Mouse (Mus musculus): ENCODE measurements at regions not wholly inside any gene's neighbourhood (a gene's known extent, or its start where the extent isn't known, plus 50 kb on each side); places are given as distances from the start of the nearest gene placed in this dataset.

- H3K36me3 ChIP-seq (ENCODE audit: control insufficient read depth, insufficient read depth, low read length), result no peaks in the 10 kb centered on the region
- no peaks in the 10 kb centered on the region for H3K27me3 ChIP-seq (ENCODE audit: control insufficient read depth, insufficient read depth, low read length)
- no peak overlapping the region for H3K4me3 ChIP-seq (ENCODE audit: low read depth, low read length)
- WGBS, result 63% methylated on average over 2 of the region's 2 CpGs
- no peak for TF ChIP-seq CTCF (IDR thresholded peaks at IDR 0.05; ENCODE audit: extremely low read depth, insufficient read length, insufficient replicate concordance, low read depth, low read length)
- TF ChIP-seq POLR2A (IDR thresholded peaks at IDR 0.05; ENCODE audit: low read depth, low read length), result no peak
- no peaks in the 10 kb centered on the region for H3K4me1 ChIP-seq (ENCODE audit: control insufficient read depth, insufficient read depth, insufficient read length, low read length)
- H3K27ac ChIP-seq (ENCODE audit: insufficient read depth, low read depth, low read length), result no peak overlapping the region
Observed at GRCm38 (mm10) chr7:40052255-40052654, 534.7 kb downstream of the Zfp619 start.

- Histone ChIP-seq H3K4me1 (ENCODE audit: control insufficient read depth, insufficient read depth, insufficient read length, low read length) (no peaks in the 10 kb centered on the region), H3K4me3 (ENCODE audit: low read depth, low read length) (no peak overlapping the region), H3K27ac (ENCODE audit: insufficient read depth, low read depth, low read length) (no peak overlapping the region), H3K36me3 (ENCODE audit: control insufficient read depth, insufficient read depth, low read length) (no peaks in the 10 kb centered on the region), H3K27me3 (ENCODE audit: control insufficient read depth, insufficient read depth, low read length) (no peaks in the 10 kb centered on the region)
- 43% methylated on average over 4 of the region's 4 CpGs for WGBS
- TF ChIP-seq POLR2A (IDR thresholded peaks at IDR 0.05; ENCODE audit: low read depth, low read length), result no peak
- TF ChIP-seq CTCF (IDR thresholded peaks at IDR 0.05; ENCODE audit: extremely low read depth, insufficient read length, insufficient replicate concordance, low read depth, low read length), result no peak
Observed at GRCm38 (mm10) chr7:40058836-40059235, 541.3 kb downstream of the Zfp619 start.

GRCm38 (mm10) chr7:40064631-40065030, 547.1 kb downstream of the Zfp619 start:
- no peak for TF ChIP-seq CTCF (IDR thresholded peaks at IDR 0.05; ENCODE audit: extremely low read depth, insufficient read length, insufficient replicate concordance, low read depth, low read length)
- TF ChIP-seq POLR2A (IDR thresholded peaks at IDR 0.05; ENCODE audit: low read depth, low read length), result no peak
- H3K36me3 ChIP-seq (ENCODE audit: control insufficient read depth, insufficient read depth, low read length), result no peaks in the 10 kb centered on the region
- no peaks in the 10 kb centered on the region for H3K4me1 ChIP-seq (ENCODE audit: control insufficient read depth, insufficient read depth, insufficient read length, low read length)
- H3K27ac ChIP-seq (ENCODE audit: insufficient read depth, low read depth, low read length), result no peak overlapping the region
- WGBS, result 44% methylated on average over 2 of the region's 2 CpGs
- H3K4me3 ChIP-seq (ENCODE audit: low read depth, low read length), result no peak overlapping the region
- no peaks in the 10 kb centered on the region for H3K27me3 ChIP-seq (ENCODE audit: control insufficient read depth, insufficient read depth, low read length)

GRCm38 (mm10) chr7:40065526-40065925, 548.0 kb downstream of the Zfp619 start:
- TF ChIP-seq CTCF (IDR thresholded peaks at IDR 0.05; ENCODE audit: extremely low read depth, insufficient read length, insufficient replicate concordance, low read depth, low read length) (no peak), POLR2A (IDR thresholded peaks at IDR 0.05; ENCODE audit: low read depth, low read length) (no peak)

GRCm38 (mm10) chr7:40067378-40067777, 549.8 kb downstream of the Zfp619 start:
- no peaks in the 10 kb centered on the region for H3K36me3 ChIP-seq (ENCODE audit: control insufficient read depth, insufficient read depth, low read length)
- H3K4me1 ChIP-seq (ENCODE audit: control insufficient read depth, insufficient read depth, insufficient read length, low read length), result no peaks in the 10 kb centered on the region
- TF ChIP-seq POLR2A (IDR thresholded peaks at IDR 0.05; ENCODE audit: low read depth, low read length), result no peak
- no peak for TF ChIP-seq CTCF (IDR thresholded peaks at IDR 0.05; ENCODE audit: extremely low read depth, insufficient read length, insufficient replicate concordance, low read depth, low read length)
- H3K27ac ChIP-seq (ENCODE audit: insufficient read depth, low read depth, low read length), result no peak overlapping the region
- H3K27me3 ChIP-seq (ENCODE audit: control insufficient read depth, insufficient read depth, low read length), result no peaks in the 10 kb centered on the region
- WGBS, result 36% methylated on average over 1 of the region's 1 CpGs
- H3K4me3 ChIP-seq (ENCODE audit: low read depth, low read length), result no peak overlapping the region

More at GRCm38 (mm10) chr7:40065526-40065925, 548.0 kb downstream of the Zfp619 start:
- Histone ChIP-seq H3K27me3 (ENCODE audit: control insufficient read depth, insufficient read depth, low read length) (no peaks in the 10 kb centered on the region), H3K4me3 (ENCODE audit: low read depth, low read length) (no peak overlapping the region), H3K27ac (ENCODE audit: insufficient read depth, low read depth, low read length) (no peak overlapping the region), H3K4me1 (ENCODE audit: control insufficient read depth, insufficient read depth, insufficient read length, low read length) (no peaks in the 10 kb centered on the region), H3K36me3 (ENCODE audit: control insufficient read depth, insufficient read depth, low read length) (no peaks in the 10 kb centered on the region)
- 61% methylated on average over 6 of the region's 6 CpGs for WGBS

- no peak overlapping the region for H3K4me3 ChIP-seq (ENCODE audit: low read depth, low read length)
- WGBS, result 64% methylated on average over 2 of the region's 2 CpGs
- H3K36me3 ChIP-seq (ENCODE audit: control insufficient read depth, insufficient read depth, low read length), result no peaks in the 10 kb centered on the region
- H3K27ac ChIP-seq (ENCODE audit: insufficient read depth, low read depth, low read length), result no peak overlapping the region
- no peaks in the 10 kb centered on the region for H3K4me1 ChIP-seq (ENCODE audit: control insufficient read depth, insufficient read depth, insufficient read length, low read length)
- H3K27me3 ChIP-seq (ENCODE audit: control insufficient read depth, insufficient read depth, low read length), result no peaks in the 10 kb centered on the region
- TF ChIP-seq POLR2A (IDR thresholded peaks at IDR 0.05; ENCODE audit: low read depth, low read length) (no peak), CTCF (IDR thresholded peaks at IDR 0.05; ENCODE audit: extremely low read depth, insufficient read length, insufficient replicate concordance, low read depth, low read length) (no peak)
Observed at GRCm38 (mm10) chr7:40071313-40071712, 553.7 kb downstream of the Zfp619 start.

GRCm38 (mm10) chr7:40072478-40072877, 554.9 kb downstream of the Zfp619 start:
- H3K4me1 ChIP-seq (ENCODE audit: control insufficient read depth, insufficient read depth, insufficient read length, low read length), result no peaks in the 10 kb centered on the region
- H3K27me3 ChIP-seq (ENCODE audit: control insufficient read depth, insufficient read depth, low read length), result no peaks in the 10 kb centered on the region
- no peak overlapping the region for H3K27ac ChIP-seq (ENCODE audit: insufficient read depth, low read depth, low read length)
- WGBS, result 66% methylated on average over 1 of the region's 1 CpGs
- H3K36me3 ChIP-seq (ENCODE audit: control insufficient read depth, insufficient read depth, low read length), result no peaks in the 10 kb centered on the region
- TF ChIP-seq CTCF (IDR thresholded peaks at IDR 0.05; ENCODE audit: extremely low read depth, insufficient read length, insufficient replicate concordance, low read depth, low read length) (no peak), POLR2A (IDR thresholded peaks at IDR 0.05; ENCODE audit: low read depth, low read length) (no peak)
- H3K4me3 ChIP-seq (ENCODE audit: low read depth, low read length), result no peak overlapping the region

GRCm38 (mm10) chr7:40086236-40086635, 568.7 kb downstream of the Zfp619 start:
- WGBS, result 46% methylated on average over 2 of the region's 2 CpGs
- peak; percentile 34; the same call in 1 of the 2 replicates for TF ChIP-seq CTCF (IDR thresholded peaks at IDR 0.05; ENCODE audit: extremely low read depth, insufficient read length, insufficient replicate concordance, low read depth, low read length)
- TF ChIP-seq POLR2A (IDR thresholded peaks at IDR 0.05; ENCODE audit: low read depth, low read length), result no peak
- H3K27ac ChIP-seq (ENCODE audit: insufficient read depth, low read depth, low read length), result no peak overlapping the region
- no peak overlapping the region for H3K4me3 ChIP-seq (ENCODE audit: low read depth, low read length)
- no peaks in the 10 kb centered on the region for H3K27me3 ChIP-seq (ENCODE audit: control insufficient read depth, insufficient read depth, low read length)
- H3K36me3 ChIP-seq (ENCODE audit: control insufficient read depth, insufficient read depth, low read length), result no peaks in the 10 kb centered on the region
- H3K4me1 ChIP-seq (ENCODE audit: control insufficient read depth, insufficient read depth, insufficient read length, low read length), result no peaks in the 10 kb centered on the region

Data from small intestine, adult 2 months (tissue).